Comparison of ENCODE assay signal across 8 mouse cellular contexts in the genomic region with DNA sequence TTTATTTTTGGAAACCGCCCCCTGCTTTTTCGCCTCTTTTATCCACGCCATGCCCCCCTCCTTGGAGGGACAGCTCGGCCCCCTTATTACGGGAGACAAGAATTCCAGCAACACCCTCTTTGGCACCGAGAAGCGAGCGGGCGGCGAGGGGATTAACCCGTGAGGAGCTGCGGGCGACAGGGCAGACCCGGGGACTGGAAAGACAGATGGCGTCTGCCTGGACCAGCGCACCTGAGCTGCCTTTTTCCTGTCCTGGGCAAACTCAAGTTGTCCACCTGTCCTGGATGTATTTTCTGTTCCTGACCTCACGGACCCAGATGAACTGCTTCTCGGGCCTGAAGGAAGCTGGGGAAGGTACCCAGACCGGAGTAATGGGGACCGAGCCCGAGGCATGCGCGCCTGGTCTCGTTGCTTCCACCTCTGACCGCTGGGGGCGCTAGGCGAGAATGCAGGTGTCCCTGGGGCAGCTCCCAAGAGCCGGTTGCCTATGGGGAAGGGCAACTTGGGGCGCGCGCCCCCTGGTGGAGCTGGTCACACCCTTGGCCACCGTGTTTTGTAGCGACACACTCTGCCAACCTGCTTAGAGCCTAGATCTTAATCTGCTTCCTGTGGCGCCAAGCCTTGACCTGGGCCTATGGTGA. TPM values are rescaled to one million over a fixed set of nuclear protein-coding genes. Genes with fewer than 3 reads are reported as not detected.
DNase-seq lines count a peak whose midpoint lies in the region; ATAC-seq lines count a peak whose summit lies in the region.

A gene (minus strand): TSS at position 52 of the 641 bp plus-strand sequence.

- no peaks in the 10 kb centered on the region for H3K9me3 ChIP-seq in intestine, embryonic 14.5 days (ENCODE audit: control insufficient read depth, low read length)

- H3K4me2 ChIP-seq in intestine, embryonic 14.5 days (ENCODE audit: low read length) = peak within 1 kb of the TSS; percentile 51

- H3K27ac ChIP-seq in intestine, embryonic 14.5 days (ENCODE audit: low read depth) = no peak within 1 kb of the TSS

- no peak within 1 kb of the TSS for H3K9ac ChIP-seq in intestine, embryonic 14.5 days (ENCODE audit: low read length)

- ATAC-seq in intestine, embryonic 14.5 days (replicated peaks; ENCODE audit: low FRiP score, low TSS enrichment, low read depth) = peak; percentile 72

- intact Hi-C loops in left cerebral cortex, postnatal 14 days (cut with DNase I) = loop anchor here (10.0 kb wide), 2 partner anchors 92 to 158 kb away; no protein-coding TSS in a partner anchor

- H3K36me3 ChIP-seq in intestine, embryonic 14.5 days (ENCODE audit: control insufficient read depth, insufficient read depth, low read length) = no peaks in the 10 kb centered on the region

- peaks cover 61% of the 10 kb centered on the region for H3K27me3 ChIP-seq in intestine, embryonic 14.5 days (replicated peaks; ENCODE audit: control insufficient read depth, insufficient read depth, low read length)

- H3K4me1 ChIP-seq in intestine, embryonic 14.5 days (replicated peaks; ENCODE audit: control insufficient read depth, insufficient read depth, low read length) = peaks cover 13% of the 10 kb centered on the region

- WGBS in intestine, embryonic 14.5 days = 2% methylated on average over 34 of the region's 34 CpGs

- peak within 1 kb of the TSS; percentile 32 for H3K4me3 ChIP-seq in intestine, embryonic 14.5 days (ENCODE audit: low read depth, low read length)

- peak; percentile 84 to 96 for DNase-seq in adrenal gland, adult (ENCODE audit: inconsistent age in 2 of 2, low spot score in 1 of 2)
- peak; percentile 82 for DNase-seq in embryo, embryonic 10.5 days (ENCODE audit: low spot score)
- DNase-seq in gastrocnemius, postnatal 25 days = peak; percentile 74
- DNase-seq in intestine, embryonic 14.5 days (ENCODE audit: low spot score) = peak; percentile 83
- peak; percentile 76 to 80 for DNase-seq in left cerebral cortex, postnatal 14 days (ENCODE audit: low spot score in 2 of 2)
- DNase-seq in mesoderm, embryonic 11.5 days (ENCODE audit: low read depth, low spot score) = peak; percentile 76
- peak; percentile 51 for DNase-seq in right cerebral cortex, postnatal 25 days
- DNase-seq in urinary bladder, postnatal 4 days (ENCODE audit: low spot score in 2 of 2) = peak; percentile 77 to 91

RNA-seq across cellular contexts. Expression of the gene that starts here (rescaled TPM):
- total RNA-seq in gastrocnemius, postnatal 25 days (2021) = 1 to 10 TPM; 1.3 to 1.6 TPM
- 0.63 and 1.0 TPM in 2 replicates for polyA plus RNA-seq in intestine, embryonic 14.5 days (2014; fragmentation: Nextera tagmentation; extraction: Ambion mirVana)
- total RNA-seq in left cerebral cortex, postnatal 14 days (2021) = 1 to 10 TPM; 1.1 to 1.2 TPM
